8 mouse cellular contexts compared by ENCODE assay signal in the genomic region with DNA sequence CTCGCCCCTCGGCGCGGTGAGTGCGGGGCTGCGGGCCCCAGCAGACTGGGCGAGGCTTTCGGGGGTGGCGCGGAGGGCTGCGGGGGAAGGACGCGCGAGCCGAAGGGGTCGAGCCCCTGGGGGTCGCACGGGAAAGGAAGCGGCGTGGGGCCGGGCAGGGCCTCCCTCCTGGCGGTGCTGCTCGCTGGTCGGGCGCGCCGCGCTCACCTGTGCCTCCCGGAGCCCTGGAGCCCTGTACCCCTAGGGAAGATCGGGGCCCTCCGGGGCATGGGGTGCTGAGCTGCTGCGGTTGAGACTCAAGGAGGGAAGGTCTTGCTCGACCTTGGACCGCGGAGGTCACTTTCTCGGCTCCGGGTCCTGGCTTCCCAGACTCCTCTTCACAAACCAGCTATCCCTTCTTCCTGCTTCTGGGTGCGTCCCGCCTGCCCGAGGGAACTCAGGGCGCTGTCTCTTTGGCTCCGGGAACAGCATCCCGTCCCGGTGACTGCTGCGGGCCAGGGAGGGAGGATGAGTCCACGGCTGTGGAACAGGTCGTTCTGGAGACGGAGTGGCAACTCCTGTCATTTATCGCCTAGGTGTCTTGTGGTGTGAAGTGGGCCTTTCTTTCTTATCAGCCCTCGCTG. TPM values are rescaled to one million over a fixed set of nuclear protein-coding genes. Genes with fewer than 3 reads are reported as not detected.
DNase-seq lines count a peak whose midpoint lies in the region; ATAC-seq and TF ChIP-seq lines count a peak whose summit lies in the region.

No protein-coding gene starts in this region.

- peak overlapping the region; percentile 60 for H3K4me3 ChIP-seq in heart, embryonic 12.5 days
- H3K4me3 ChIP-seq in kidney, embryonic 15.5 days (replicated peaks): peak overlapping the region; percentile 72
- peak overlapping the region; percentile 77 for H3K4me3 ChIP-seq in lung, postnatal 0 days (ENCODE audit: low read depth, low read length)
- H3K4me3 ChIP-seq in olfactory bulb, adult 2 months (ENCODE audit: insufficient read depth, low read depth, low read length): peak overlapping the region; percentile 75

- DNase-seq in CD8-positive naive resting alpha-beta T cell, adult 2 months (ENCODE audit: low read depth in 2 of 2, low spot score in 2 of 2): peak; percentile 2 to 12
- peak; percentile 52 for DNase-seq in MN1 (ENCODE audit: low spot score)
- peak; percentile 36 for DNase-seq in lung, postnatal 0 days (ENCODE audit: low spot score)
- no peak for DNase-seq in layer of hippocampus, adult 9-11 months

- H3K27me3 ChIP-seq in heart, embryonic 12.5 days (replicated peaks): peaks cover 81% of the 10 kb centered on the region
- H3K27me3 ChIP-seq in kidney, embryonic 15.5 days: peaks cover 44% of the 10 kb centered on the region
- H3K27me3 ChIP-seq in lung, postnatal 0 days (replicated peaks; ENCODE audit: insufficient read depth, low read length): no peaks in the 10 kb centered on the region

- TF ChIP-seq CTCF in lung, postnatal 0 days (IDR thresholded peaks at IDR 0.05): no peak
- no peak for TF ChIP-seq CTCF in olfactory bulb, adult 2 months (IDR thresholded peaks at IDR 0.05; ENCODE audit: insufficient read depth, low read depth, low read length)

- no peak overlapping the region for H3K27ac ChIP-seq in heart, embryonic 12.5 days (ENCODE audit: poor library complexity, severe bottlenecking)
- H3K27ac ChIP-seq in kidney, embryonic 15.5 days: no peak overlapping the region
- 0 out of 2 replicates have a peak overlapping the region, but pooled peaks have one; percentile 38 for H3K27ac ChIP-seq in lung, postnatal 0 days (ENCODE audit: low read length)
- peak overlapping the region; percentile 27; the same call in 1 of the 2 replicates for H3K27ac ChIP-seq in olfactory bulb, adult 2 months (ENCODE audit: insufficient read depth, low read depth, low read length)

- H3K9ac ChIP-seq in heart, embryonic 12.5 days: peak overlapping the region; percentile 67
- peak overlapping the region; percentile 65 for H3K9ac ChIP-seq in kidney, embryonic 15.5 days
- H3K9ac ChIP-seq in lung, postnatal 0 days (replicated peaks; ENCODE audit: low read depth): peak overlapping the region; percentile 48

- H3K36me3 ChIP-seq in heart, embryonic 12.5 days: no peaks in the 10 kb centered on the region
- no peaks in the 10 kb centered on the region for H3K36me3 ChIP-seq in kidney, embryonic 15.5 days
- H3K36me3 ChIP-seq in lung, postnatal 0 days (ENCODE audit: insufficient read depth, low read length): no peaks in the 10 kb centered on the region

- no peaks in the 10 kb centered on the region for H3K9me3 ChIP-seq in heart, embryonic 12.5 days (replicated peaks)
- H3K9me3 ChIP-seq in kidney, embryonic 15.5 days (replicated peaks): no peaks in the 10 kb centered on the region
- no peaks in the 10 kb centered on the region for H3K9me3 ChIP-seq in lung, postnatal 0 days (ENCODE audit: low read length)

- H3K4me1 ChIP-seq in heart, embryonic 12.5 days (replicated peaks): peaks cover 8% of the 10 kb centered on the region; the same call in 1 of the 2 replicates
- H3K4me1 ChIP-seq in kidney, embryonic 15.5 days: peaks cover 22% of the 10 kb centered on the region
- H3K4me1 ChIP-seq in lung, postnatal 0 days (ENCODE audit: insufficient read depth, low read depth, low read length): peaks cover 7% of the 10 kb centered on the region; the same call in 1 of the 2 replicates
- no peaks in the 10 kb centered on the region for H3K4me1 ChIP-seq in olfactory bulb, adult 2 months (ENCODE audit: control insufficient read depth, insufficient read depth, low read length)

- WGBS in heart, embryonic 12.5 days: under 1% methylated on average over 47 of the region's 50 CpGs
- under 1% methylated on average over 38 of the region's 50 CpGs for WGBS in kidney, embryonic 15.5 days
- WGBS in lung, postnatal 0 days: 1% methylated on average over 34 of the region's 50 CpGs
- under 1% methylated on average over 50 of the region's 50 CpGs for WGBS in olfactory bulb, adult 2 months

- no peak for TF ChIP-seq EP300 in lung, postnatal 0 days (IDR thresholded peaks at IDR 0.05)

- ATAC-seq in common myeloid progenitor, adult 5-6 weeks (replicated peaks; ENCODE audit: low read depth, poor library complexity, severe bottlenecking): peak; percentile 7
- peak; percentile 17 for ATAC-seq in heart, embryonic 12.5 days (ENCODE audit: insufficient number of reproducible peaks, low FRiP score)
- peak; percentile 78 for ATAC-seq in kidney, embryonic 15.5 days (replicated peaks; ENCODE audit: low FRiP score)
- peak; percentile 77 for ATAC-seq in lung, postnatal 0 days

- TF ChIP-seq POLR2A in olfactory bulb, adult 2 months (IDR thresholded peaks at IDR 0.05; ENCODE audit: insufficient read depth, low read depth, low read length): no peak

- peak overlapping the region; percentile 94 for H3K4me2 ChIP-seq in heart, embryonic 12.5 days
- H3K4me2 ChIP-seq in kidney, embryonic 15.5 days: peak overlapping the region; percentile 97
- peak overlapping the region; percentile 100 for H3K4me2 ChIP-seq in lung, postnatal 0 days (replicated peaks; ENCODE audit: low read depth, low read length)

RNA-seq across cellular contexts. Expression of a gene that starts 0.4 kb away (rescaled TPM):
- 0.05 and 3.7 TPM in 2 replicates for total RNA-seq in common myeloid progenitor, adult 5-6 weeks (2017)
- polyA plus RNA-seq in heart, embryonic 12.5 days (2016; fragmentation: Nextera tagmentation; extraction: Ambion mirVana): 1.3 and 1.5 TPM in 2 replicates
- polyA plus RNA-seq in kidney, embryonic 15.5 days (2015; fragmentation: Nextera tagmentation; extraction: Ambion mirVana): 14.6 and 17.8 TPM in 2 replicates
- polyA plus RNA-seq in lung, postnatal 0 days (2015; fragmentation: Nextera tagmentation; extraction: Ambion mirVana): 10.1 and 12.9 TPM in 2 replicates
- not detected in 2 replicates for polyA plus RNA-seq in olfactory bulb, adult 2 months (2012; ENCODE audit: insufficient read depth, insufficient read length, low replicate concordance, missing spikeins)

RNA-seq across cellular contexts. Expression of a gene that starts 56.1 kb away (rescaled TPM):
- 13.0 and 19.3 TPM in 2 replicates for total RNA-seq in common myeloid progenitor, adult 5-6 weeks (2017)
- 10.2 and 12.5 TPM in 2 replicates for polyA plus RNA-seq in heart, embryonic 12.5 days (2016; fragmentation: Nextera tagmentation; extraction: Ambion mirVana)
- polyA plus RNA-seq in kidney, embryonic 15.5 days (2015; fragmentation: Nextera tagmentation; extraction: Ambion mirVana): 15.5 and 16.7 TPM in 2 replicates
- 8.3 and 9.0 TPM in 2 replicates for polyA plus RNA-seq in lung, postnatal 0 days (2015; fragmentation: Nextera tagmentation; extraction: Ambion mirVana)
- not detected in 2 replicates for polyA plus RNA-seq in olfactory bulb, adult 2 months (2012; ENCODE audit: insufficient read depth, insufficient read length, low replicate concordance, missing spikeins)

RNA-seq across cellular contexts. Expression of a gene that starts 56.2 kb away (rescaled TPM):
- total RNA-seq in common myeloid progenitor, adult 5-6 weeks (2017): 56.9 and 98.3 TPM in 2 replicates
- 62.3 and 64.0 TPM in 2 replicates for polyA plus RNA-seq in heart, embryonic 12.5 days (2016; fragmentation: Nextera tagmentation; extraction: Ambion mirVana)
- 75.6 and 76.7 TPM in 2 replicates for polyA plus RNA-seq in kidney, embryonic 15.5 days (2015; fragmentation: Nextera tagmentation; extraction: Ambion mirVana)
- 35.7 and 37.2 TPM in 2 replicates for polyA plus RNA-seq in lung, postnatal 0 days (2015; fragmentation: Nextera tagmentation; extraction: Ambion mirVana)
- polyA plus RNA-seq in olfactory bulb, adult 2 months (2012; ENCODE audit: insufficient read depth, insufficient read length, low replicate concordance, missing spikeins): not detected in 2 replicates

Comparison
In these comparisons a context has a peak if more than half of its experiments do, and no peak if none do; other contexts are left out.
1. ATAC-seq: peak in every context shown above with its lines; median percentile 78 in kidney, embryonic 15.5 days; 77 in lung, postnatal 0 days; 17 in heart, embryonic 12.5 days; 7 in common myeloid progenitor, adult 5-6 weeks.
2. H3K27ac ChIP-seq: peak in lung, postnatal 0 days (single experiment) and olfactory bulb, adult 2 months (single experiment); none in heart, embryonic 12.5 days (single experiment) and kidney, embryonic 15.5 days (single experiment).
3. RNA of a gene that starts 56.2 kb away (polyA plus RNA-seq): 75.6 to 76.7 TPM in kidney, embryonic 15.5 days, 62.3 to 64.0 TPM in heart, embryonic 12.5 days and 35.7 to 37.2 TPM in lung, postnatal 0 days; not detected in olfactory bulb, adult 2 months; every median in the first group is over 10 times any median in the second.
4. Peak in every context shown above with its lines, with median percentiles within 50 percentile points of each other: H3K4me2 ChIP-seq, H3K4me3 ChIP-seq and H3K9ac ChIP-seq.